Mouse (Mus musculus) hindbrain, embryonic 14.5 days (tissue): ENCODE results near the gene Brs3. TPM values are rescaled to one million over a fixed set of nuclear protein-coding genes. Genes with fewer than 3 reads are reported as not detected.

Experiments used
- polyA plus RNA-seq: library from polyadenylated mRNA; unstranded; fragments of >200 nt; fragmentation: Nextera tagmentation; extraction: Ambion mirVana; gene quantifications from 2 replicates; pipeline ENCODE4 v1.2.1, GENCODE M21; 2014

Gene Brs3
- polyA plus RNA-seq, 1 experiment from 2014 or later = 0.27 TPM

Other genes starting within 250 kb of the Brs3 start
- 0.60 and 0.72 TPM in 2 replicates for gene Map7d3, start 220.7 kb upstream of the Brs3 start, polyA plus RNA-seq
- not detected in 2 replicates for gene Adgrg4, start 172.9 kb upstream of the Brs3 start, polyA plus RNA-seq
- gene Htatsf1, start 10.5 kb downstream of the Brs3 start, polyA plus RNA-seq = 77.9 and 82.4 TPM in 2 replicates
- not detected in 2 replicates for gene Vgll1, start 45.0 kb downstream of the Brs3 start, polyA plus RNA-seq
- gene Cd40lg, start 169.1 kb downstream of the Brs3 start, polyA plus RNA-seq = not detected in 2 replicates